Mouse (Mus musculus) MEL (cell line): ENCODE measurements around the gene Ptpn14. TPM values are rescaled to one million over a fixed set of nuclear protein-coding genes. Genes with fewer than 3 reads are reported as not detected.
A peak's percentile ranks its signal among the peaks of the same experiment; 100 is the strongest.

Experiments used
- DNase-seq: peaks from one replicate; pipeline ENCODE4 v3.0.0; 2011; ENCODE audit warnings: low read depth, low spot score
- H3K27ac ChIP-seq: 2 replicates; pipeline ENCODE4 v1.5.1; 2012; ENCODE audit warnings: low read depth, mild to moderate bottlenecking, control low read depth, low read length, moderate library complexity; ENCODE audit not compliant: control insufficient read depth
- H3K27me3 ChIP-seq, 2 experiments: fragments of 150-350 bp in 1 of 2; sonication (generic) in 1 of 2; 2 replicates each; pipeline ENCODE4 v1.6.1; 2012; ENCODE audit warnings: low read length in 2 of 2, mild to moderate bottlenecking in 2 of 2, improper control_type of control experiment in 1 of 2, moderate library complexity in 1 of 2; ENCODE audit not compliant: insufficient read depth in 2 of 2, control insufficient read depth in 1 of 2
- H3K36me3 ChIP-seq, 2 experiments: 2 replicates each; pipeline ENCODE4 v1.6.1; 2012 to 2014; ENCODE audit warnings: low read length in 2 of 2, improper control_type of control experiment in 1 of 2, inconsistent platforms in 1 of 2, mild to moderate bottlenecking in 1 of 2; ENCODE audit not compliant: insufficient read depth in 2 of 2, control insufficient read depth in 1 of 2
- H3K4me1 ChIP-seq, 2 experiments: fragments of 150-350 bp in 1 of 2; sonication (generic) in 1 of 2; 2 replicates each; pipeline ENCODE4 v1.6.1; 2012; ENCODE audit warnings: low read length in 2 of 2, improper control_type of control experiment in 1 of 2, mild to moderate bottlenecking in 1 of 2; ENCODE audit not compliant: insufficient read depth in 2 of 2, control insufficient read depth in 1 of 2
- H3K4me3 ChIP-seq, 2 experiments: fragments of 150-350 bp in 1 of 2; sonication (generic) in 1 of 2; 2 replicates each; pipeline ENCODE4 v1.5.1; 2012; ENCODE audit warnings: low read depth in 2 of 2, low read length in 2 of 2, mild to moderate bottlenecking in 2 of 2, moderate library complexity in 2 of 2, control low read depth in 1 of 2, improper control_type of control experiment in 1 of 2; ENCODE audit not compliant: control insufficient read depth in 1 of 2, insufficient read depth in 1 of 2
- H3K79me2 ChIP-seq: 2 replicates; pipeline ENCODE4 v1.6.1; 2012; ENCODE audit warnings: mild to moderate bottlenecking, low read length, moderate library complexity; ENCODE audit not compliant: control insufficient read depth, poor library complexity, insufficient read depth
- H3K9ac ChIP-seq: 2 replicates; pipeline ENCODE4 v1.6.1; 2012; ENCODE audit warnings: low read depth, mild to moderate bottlenecking, control low read depth, low read length, moderate library complexity; ENCODE audit not compliant: control insufficient read depth, poor library complexity, severe bottlenecking
- H3K9me3 ChIP-seq: fragments of 150-350 bp; sonication (generic); replicated peaks from 2 replicates; pipeline ENCODE4 v1.6.1; 2012; ENCODE audit warnings: mild to moderate bottlenecking, low read length, improper control_type of control experiment, moderate library complexity; ENCODE audit not compliant: insufficient read depth
- BHLHE40 ChIP-seq: IDR thresholded peaks from 2 replicates; pipeline ENCODE4 v1.6.1; 2012; ENCODE audit warnings: low read depth, mild to moderate bottlenecking, inconsistent platforms, low read length, improper control_type of control experiment, borderline replicate concordance
- CHD1 ChIP-seq: IDR thresholded peaks from 2 replicates; pipeline ENCODE4 v1.6.1; 2012; ENCODE audit warnings: low read depth, mild to moderate bottlenecking, inconsistent platforms, low read length, improper control_type of control experiment
- CHD2 ChIP-seq: IDR thresholded peaks from 2 replicates; pipeline ENCODE4 v1.6.1; 2011; ENCODE audit warnings: low read length, improper control_type of control experiment
- CTCF ChIP-seq, 3 experiments: IDR thresholded peaks in 2 of 3; conservative IDR thresholded peaks in 1 of 3; 2 replicates each; pipeline ENCODE4 v1.5.1; 2011 to 2012; ENCODE audit warnings: low read length in 3 of 3, low read depth in 2 of 3, mild to moderate bottlenecking in 2 of 3, improper control_type of control experiment in 1 of 3, inconsistent platforms in 1 of 3, mixed read lengths in 1 of 3, moderate library complexity in 1 of 3; ENCODE audit not compliant: control insufficient read depth in 1 of 3, insufficient read depth in 1 of 3, poor library complexity in 1 of 3, severe bottlenecking in 1 of 3
- E2F4 ChIP-seq: IDR thresholded peaks from 2 replicates; pipeline ENCODE4 v1.6.1; 2011; ENCODE audit warnings: low read depth, low read length, improper control_type of control experiment, borderline replicate concordance
- EP300 ChIP-seq, 2 experiments: IDR thresholded peaks; 2 replicates each; pipeline ENCODE4 v1.6.1; 2011; ENCODE audit warnings: improper control_type of control experiment in 2 of 2, low read length in 2 of 2, low read depth in 1 of 2, mild to moderate bottlenecking in 1 of 2
- ETS1 ChIP-seq: IDR thresholded peaks from 2 replicates; pipeline ENCODE4 v1.6.1; 2012; ENCODE audit warnings: low read depth, mild to moderate bottlenecking, inconsistent platforms, low read length, improper control_type of control experiment, moderate library complexity
- GABPA ChIP-seq: IDR thresholded peaks from 2 replicates; pipeline ENCODE4 v1.6.1; 2012; ENCODE audit warnings: low read depth, mild to moderate bottlenecking, inconsistent platforms, low read length, improper control_type of control experiment, moderate library complexity
- GATA1 ChIP-seq: IDR thresholded peaks from 2 replicates; pipeline ENCODE4 v1.6.1; 2011; ENCODE audit warnings: low read depth, low read length, improper control_type of control experiment
- HCFC1 ChIP-seq: IDR thresholded peaks from 2 replicates; pipeline ENCODE4 v1.6.1; 2012; ENCODE audit warnings: low read depth, mild to moderate bottlenecking, inconsistent platforms, low read length, improper control_type of control experiment, moderate library complexity
- JUND ChIP-seq: IDR thresholded peaks from 2 replicates; pipeline ENCODE4 v1.6.1; 2011; ENCODE audit warnings: low read depth, mild to moderate bottlenecking, improper control_type of control experiment, low read length
- KAT2A ChIP-seq: conservative IDR thresholded peaks from 2 replicates; pipeline ENCODE4 v1.6.1; 2012; ENCODE audit warnings: low read depth, low read length, improper control_type of control experiment, inconsistent platforms
- MAZ ChIP-seq: IDR thresholded peaks from 2 replicates; pipeline ENCODE4 v1.6.1; 2012; ENCODE audit warnings: low read depth, mild to moderate bottlenecking, inconsistent platforms, low read length, improper control_type of control experiment
- MXI1 ChIP-seq: IDR thresholded peaks from 2 replicates; pipeline ENCODE4 v1.6.1; 2011; ENCODE audit warnings: mild to moderate bottlenecking, low read depth, low read length, improper control_type of control experiment
- MYC ChIP-seq: IDR thresholded peaks from 2 replicates; pipeline ENCODE4 v1.6.1; 2011; ENCODE audit warnings: low read depth, mild to moderate bottlenecking, low read length, improper control_type of control experiment, moderate library complexity
- NELFE ChIP-seq: IDR thresholded peaks from 2 replicates; pipeline ENCODE4 v1.6.1; 2011; ENCODE audit warnings: low read depth, low read length, improper control_type of control experiment
- POLR2AphosphoS2 ChIP-seq: IDR thresholded peaks from 2 replicates; pipeline ENCODE4 v1.6.1; 2011; ENCODE audit warnings: low read length, improper control_type of control experiment
- POLR2AphosphoS5 ChIP-seq: IDR thresholded peaks from 2 replicates; pipeline ENCODE4 v1.6.1; 2012; ENCODE audit warnings: low read depth, borderline replicate concordance, mild to moderate bottlenecking, inconsistent platforms, low read length, moderate library complexity, mixed read lengths
- RCOR1 ChIP-seq: IDR thresholded peaks from 2 replicates; pipeline ENCODE4 v1.6.1; 2012; ENCODE audit warnings: low read depth, mild to moderate bottlenecking, inconsistent platforms, low read length, improper control_type of control experiment
- SIN3A ChIP-seq: IDR thresholded peaks from 2 replicates; pipeline ENCODE4 v1.6.1; 2012; ENCODE audit warnings: low read length, improper control_type of control experiment, inconsistent platforms
- TAL1 ChIP-seq: IDR thresholded peaks from 2 replicates; pipeline ENCODE4 v1.6.1; 2012; ENCODE audit warnings: mild to moderate bottlenecking, inconsistent platforms, low read length, moderate library complexity, mixed read lengths
- TBP ChIP-seq: IDR thresholded peaks from 2 replicates; pipeline ENCODE4 v1.8.0; 2011; ENCODE audit warnings: low read depth, low read length, improper control_type of control experiment
- TCF12 ChIP-seq: IDR thresholded peaks from 2 replicates; pipeline ENCODE4 v1.6.1; 2014; ENCODE audit warnings: low read depth, mild to moderate bottlenecking, inconsistent platforms, low read length, improper control_type of control experiment, moderate library complexity
- UBTF ChIP-seq: IDR thresholded peaks from 2 replicates; pipeline ENCODE4 v1.6.1; 2012; ENCODE audit warnings: low read depth, mild to moderate bottlenecking, inconsistent platforms, low read length, improper control_type of control experiment, moderate library complexity, borderline replicate concordance; ENCODE audit not compliant: insufficient read depth
- USF1 ChIP-seq: IDR thresholded peaks from 2 replicates; pipeline ENCODE4 v1.6.1; 2014; ENCODE audit warnings: low read depth, mild to moderate bottlenecking, inconsistent platforms, low read length, improper control_type of control experiment, moderate library complexity
- USF2 ChIP-seq, 2 experiments: IDR thresholded peaks; 2 replicates each; pipeline ENCODE4 v1.6.1; 2011 to 2012; ENCODE audit warnings: improper control_type of control experiment in 2 of 2, low read length in 2 of 2, borderline replicate concordance in 1 of 2, inconsistent platforms in 1 of 2, low read depth in 1 of 2, mild to moderate bottlenecking in 1 of 2; ENCODE audit not compliant: insufficient read depth in 1 of 2
- ZC3H11A ChIP-seq: IDR thresholded peaks from 2 replicates; pipeline ENCODE4 v1.6.1; 2012; ENCODE audit warnings: low read depth, mild to moderate bottlenecking, inconsistent platforms, low read length, improper control_type of control experiment
- ZMIZ1 ChIP-seq: IDR thresholded peaks from 2 replicates; pipeline ENCODE4 v1.6.1; 2012; ENCODE audit warnings: low read depth, mild to moderate bottlenecking, inconsistent platforms, low read length, improper control_type of control experiment, moderate library complexity
- ZNF384 ChIP-seq: IDR thresholded peaks from 2 replicates; pipeline ENCODE4 v1.6.1; 2012; ENCODE audit warnings: low read depth, mild to moderate bottlenecking, inconsistent platforms, low read length, improper control_type of control experiment
- polyA plus RNA-seq, 2 experiments: library from polyadenylated mRNA; stranded (reverse) in 1 of 2; unstranded in 1 of 2; fragments of >175 nt in 1 of 2; fragments of >200 nt in 1 of 2; gene quantifications; 2 replicates each; pipeline versions ENCODE4 v1.2.1 to v1.2.4; 2012; ENCODE audit warnings: low replicate concordance in 2 of 2, low read depth in 1 of 2; ENCODE audit not compliant: insufficient read length in 2 of 2, insufficient read depth in 1 of 2, missing spikeins in 1 of 2
- total RNA-seq: library from RNA; depleted of rRNA; stranded (reverse); fragments of 300-350 nt; gene quantifications from 2 replicates; pipeline ENCODE4 v1.2.3, GENCODE M21; 2012

Ptpn14 gene
- total and polyA plus RNA-seq, 3 experiments, result 0.62 to 1.0 TPM; not detected in 1

DNA sequence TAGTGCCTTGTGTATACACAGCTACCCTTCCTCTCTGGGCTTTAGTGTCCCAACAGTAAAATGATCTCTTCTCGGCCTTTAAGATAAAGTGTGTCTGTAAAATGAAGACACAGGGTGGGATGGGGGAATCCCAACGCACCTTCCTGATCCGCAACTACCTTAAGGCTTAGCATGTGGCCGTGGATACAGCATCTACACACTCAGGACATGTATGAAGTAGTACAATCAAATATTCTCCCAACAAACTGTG lies 193.4 kb downstream of the Ptpn14 start:
- Histone ChIP-seq H3K27me3 (no peaks in the 10 kb centered on the region), H3K9me3 (no peaks in the 10 kb centered on the region), H3K36me3 (peaks cover 0 to 5% of the 10 kb centered on the region in 2 experiments; a peak in 2 of 4 replicates), H3K9ac (peak overlapping the region; percentile 91), H3K79me2 (peaks cover 55% of the 10 kb centered on the region), H3K4me1 (peaks cover 0 to 12% of the 10 kb centered on the region in 2 experiments; a peak in 2 of 4 replicates), H3K4me3 (peak overlapping the region; percentile 79 to 96), H3K27ac (peak overlapping the region; percentile 10)
- DNase-seq, result peak; percentile 54
- no peak for TF ChIP-seq CHD2
- 0 out of 2 replicates have a peak, but pooled peaks have one; percentile 53 for TF ChIP-seq MYC
- TF ChIP-seq SIN3A, result peak; percentile 62; the same call in 1 of the 2 replicates

DNA sequence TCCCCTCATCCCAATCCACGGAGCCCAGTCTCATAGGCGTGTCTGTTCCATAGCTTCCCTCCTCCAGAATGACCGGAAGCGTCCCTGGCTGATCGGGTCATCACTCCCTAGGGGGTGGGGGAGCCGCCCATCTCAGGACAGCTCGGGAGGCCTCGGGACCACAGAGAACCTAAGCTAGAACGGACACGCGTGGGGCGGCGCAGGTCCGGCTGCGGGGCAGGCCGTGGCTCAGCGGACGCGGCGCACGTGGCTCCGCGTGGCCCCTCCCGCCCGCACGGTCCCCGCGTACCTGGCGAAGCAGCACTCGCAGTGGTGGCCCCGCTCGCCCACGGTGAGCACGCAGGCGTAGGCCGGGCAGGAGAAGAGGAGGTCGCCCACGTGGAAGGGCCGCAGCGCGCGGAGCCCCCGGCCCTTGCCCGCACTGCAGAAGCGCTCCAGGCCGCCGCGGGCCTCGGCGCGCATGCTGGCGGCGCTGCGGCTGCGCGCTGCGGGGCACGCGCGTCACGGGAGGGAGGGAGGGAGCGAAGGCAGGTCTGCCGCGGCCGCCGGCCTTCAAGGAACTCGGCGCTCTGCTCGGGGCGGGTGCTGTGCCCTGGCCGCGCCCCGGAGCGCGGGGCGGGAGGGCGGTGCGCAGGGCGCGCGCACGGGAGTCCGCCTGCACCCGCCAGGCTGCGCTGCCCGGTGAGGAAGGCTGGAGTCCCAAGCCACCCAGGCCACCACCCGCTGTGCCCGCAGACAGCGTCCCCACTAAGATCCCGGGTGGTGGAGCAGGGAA lies 193.9 kb downstream of the Ptpn14 start, which contains the start of gene Smyd2:
TSS of gene Smyd2 (minus strand) at position 546 of the 775 bp plus-strand sequence.
- Histone ChIP-seq H3K4me3 (peak within 1 kb of the TSS; percentile 79 to 96), H3K27ac (peak within 1 kb of the TSS; percentile 10)
- DNase-seq, result peak; percentile 85
- TF ChIP-seq UBTF, result no peak
- no peak for TF ChIP-seq POLR2AphosphoS5
- peak; percentile 62; the same call in 1 of the 2 replicates for TF ChIP-seq ZMIZ1
- no peak for TF ChIP-seq E2F4
- TF ChIP-seq GABPA, result no peak
- no peak for TF ChIP-seq ZC3H11A
- no peak for TF ChIP-seq CHD1
- no peak for TF ChIP-seq TCF12
- TF ChIP-seq ZNF384, result no peak
- TF ChIP-seq POLR2AphosphoS2, result 0 out of 2 replicates have a peak, but pooled peaks have one; percentile 28
- peak; percentile 42 for TF ChIP-seq NELFE
- no peak for TF ChIP-seq GATA1
- no peak for TF ChIP-seq EP300 (IDR thresholded peaks at IDR 0.05; ENCODE audit: low read depth in 1 of 2, low read length in 2 of 2)
- no peak for TF ChIP-seq TBP
- TF ChIP-seq HCFC1, result 0 out of 2 replicates have a peak, but pooled peaks have one; percentile 32
- no peak for TF ChIP-seq USF2 (IDR thresholded peaks at IDR 0.05; ENCODE audit: borderline replicate concordance in 1 of 2, insufficient read depth in 1 of 2, low read depth in 1 of 2, low read length in 2 of 2)
- peak; percentile 78; the same call in 1 of the 2 replicates for TF ChIP-seq MXI1
- TF ChIP-seq MAZ, result peak; percentile 57; the same call in 1 of the 2 replicates
- TF ChIP-seq USF1, result no peak
- no peak for TF ChIP-seq JUND
- TF ChIP-seq KAT2A, result no peak
- TF ChIP-seq TAL1, result no peak
- TF ChIP-seq BHLHE40, result no peak
- TF ChIP-seq CTCF (IDR thresholded peaks at IDR 0.05 in 2 of 3, conservative IDR thresholded peaks at IDR 0.05 in 1 of 3; ENCODE audit: control insufficient read depth in 1 of 3, insufficient read depth in 1 of 3, low read depth in 2 of 3, low read length in 3 of 3, poor library complexity in 1 of 3, severe bottlenecking in 1 of 3), result 0 out of 6 replicates have a peak, but pooled peaks of 1 of the 3 experiments have one; percentile 1
- no peak for TF ChIP-seq RCOR1
- no peak for TF ChIP-seq CHD2
- TF ChIP-seq MYC, result peak; percentile 69; the same call in 1 of the 2 replicates
- TF ChIP-seq SIN3A, result peak; percentile 54
- TF ChIP-seq ETS1, result no peak

More for the DNA sequence above, 193.9 kb downstream of the Ptpn14 start, which contains the start of gene Smyd2:
- no peaks in the 10 kb centered on the region for H3K27me3 ChIP-seq
- no peaks in the 10 kb centered on the region for H3K9me3 ChIP-seq
- H3K36me3 ChIP-seq, result peaks cover 0 to 5% of the 10 kb centered on the region in 2 experiments; a peak in 2 of 4 replicates
- peaks cover 0 to 12% of the 10 kb centered on the region in 2 experiments; a peak in 2 of 4 replicates for H3K4me1 ChIP-seq
- peak within 1 kb of the TSS; percentile 91 for H3K9ac ChIP-seq
- peaks cover 50% of the 10 kb centered on the region for H3K79me2 ChIP-seq
